Mouse (Mus musculus) macrophage (primary cell): ENCODE data around the gene Acmsd. TPM values are rescaled to one million over a fixed set of nuclear protein-coding genes. Genes with fewer than 3 reads are reported as not detected.

Source experiments
- H3K27ac ChIP-seq: fragments of 350-480 bp; formaldehyde crosslinking; 2 replicates; pipeline ENCODE4 v1.9.0; 2021
- H3K36me3 ChIP-seq: fragments of 350-480 bp; formaldehyde crosslinking; 2 replicates; pipeline ENCODE4 v1.9.0; 2021; ENCODE audit errors: inconsistent target
- H3K4me3 ChIP-seq: fragments of 350-480 bp; formaldehyde crosslinking; 2 replicates; pipeline ENCODE4 v1.9.0; 2021; ENCODE audit errors: inconsistent target
- H3K79me2 ChIP-seq: fragments of 350-480 bp; formaldehyde crosslinking; 2 replicates; pipeline ENCODE4 v1.9.0; 2021; ENCODE audit errors: inconsistent target
- WGBS: methylation state at CpG from one replicate; pipeline ENCODE4 v1.1.7; 2026; ENCODE audit warnings: inconsistent platforms; ENCODE audit not compliant: missing documents; 5-methylcytosine and 5-hydroxymethylcytosine counted together
- polyA plus RNA-seq: library from polyadenylated mRNA; stranded (reverse); fragments of 250-400 nt; gene quantifications from 3 replicates; pipeline ENCODE4 v1.2.4, GENCODE M21; 2018; ENCODE audit warnings: inconsistent platforms

Gene Acmsd
- polyA plus RNA-seq, 1 experiment from 2014 or later, result not detected

GRCm38 (mm10) chr1:127795087-127795769 is 66.0 kb downstream of the Acmsd start:
- H3K4me3 ChIP-seq, result no peak overlapping the region
- H3K36me3 ChIP-seq, result peaks cover 34% of the 10 kb centered on the region
- H3K27ac ChIP-seq, result no peak overlapping the region
- peaks cover 81% of the 10 kb centered on the region for H3K79me2 ChIP-seq
- WGBS, result 92% methylated on average over 6 of the region's 6 CpGs

DNA sequence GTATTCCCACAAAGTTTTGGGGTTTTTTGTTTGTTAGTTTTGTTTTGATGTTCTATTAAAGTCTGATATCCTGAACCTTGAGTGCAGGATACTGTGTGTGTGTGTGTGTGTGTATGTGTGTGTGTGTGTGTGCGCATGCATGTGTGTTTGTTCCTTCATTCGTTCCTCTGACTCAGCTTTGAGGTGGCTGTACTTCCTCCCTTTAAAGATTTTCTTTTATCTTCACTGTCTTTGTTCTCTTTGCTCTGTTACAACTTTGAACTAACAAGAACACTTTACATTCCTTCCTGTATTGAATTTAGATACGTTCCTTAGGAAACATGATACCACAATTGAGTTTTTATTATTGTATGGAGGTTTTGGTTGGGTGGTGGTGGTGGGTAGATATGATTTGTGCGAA is 67.1 kb downstream of the Acmsd start:
- Histone ChIP-seq H3K4me3 (no peak overlapping the region), H3K27ac (no peak overlapping the region), H3K79me2 (peaks cover 74% of the 10 kb centered on the region), H3K36me3 (peaks cover 42% of the 10 kb centered on the region)
- 49% methylated on average over 4 of the region's 4 CpGs for WGBS

GRCm38 (mm10) chr1:127796752-127797151 is 67.5 kb downstream of the Acmsd start:
- Histone ChIP-seq H3K27ac (no peak overlapping the region), H3K4me3 (no peak overlapping the region), H3K79me2 (peaks cover 70% of the 10 kb centered on the region), H3K36me3 (peaks cover 42% of the 10 kb centered on the region)
- 67% methylated on average over 1 of the region's 1 CpGs for WGBS

- 97% methylated on average over 8 of the region's 8 CpGs for WGBS
- Histone ChIP-seq H3K79me2 (peaks cover 20% of the 10 kb centered on the region), H3K4me3 (no peak overlapping the region), H3K36me3 (peaks cover 56% of the 10 kb centered on the region), H3K27ac (no peak overlapping the region)
Measured at GRCm38 (mm10) chr1:127802916-127803315, 73.7 kb downstream of the Acmsd start.

GRCm38 (mm10) chr1:127808671-127809070 is 79.5 kb downstream of the Acmsd start:
- no peak overlapping the region for H3K27ac ChIP-seq
- peaks cover 12% of the 10 kb centered on the region for H3K36me3 ChIP-seq
- whole genome bisulfite sequencing, result 93% methylated on average over 7 of the region's 7 CpGs
- no peaks in the 10 kb centered on the region for H3K79me2 ChIP-seq
- no peak overlapping the region for H3K4me3 ChIP-seq

GRCm38 (mm10) chr1:127812929-127813328 is 83.7 kb downstream of the Acmsd start:
- Histone ChIP-seq H3K27ac (no peak overlapping the region), H3K79me2 (no peaks in the 10 kb centered on the region), H3K36me3 (no peaks in the 10 kb centered on the region), H3K4me3 (no peak overlapping the region)
- 83% methylated on average over 6 of the region's 7 CpGs for WGBS

DNA sequence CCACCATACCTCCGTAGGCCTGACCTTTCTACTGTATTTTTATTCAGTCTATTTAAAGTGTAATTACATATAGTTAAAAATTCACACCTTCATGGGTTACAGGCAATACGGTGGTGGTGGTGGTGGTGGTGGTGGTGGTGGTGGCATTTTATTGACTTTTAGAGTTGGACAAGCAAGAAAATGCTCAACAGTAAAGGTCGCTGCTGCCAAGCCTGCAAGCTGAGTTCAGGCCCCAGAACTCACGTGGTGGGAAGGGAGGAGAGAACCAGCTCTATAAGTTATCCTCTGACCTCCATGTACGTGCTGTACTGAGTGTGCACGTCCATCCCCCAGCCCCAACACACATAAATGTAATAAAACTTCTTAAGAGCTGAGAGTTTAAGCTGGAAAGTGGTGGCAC is 87.2 kb downstream of the Acmsd start:
- H3K36me3 ChIP-seq, result no peaks in the 10 kb centered on the region
- H3K4me3 ChIP-seq, result no peak overlapping the region
- no peak overlapping the region for H3K27ac ChIP-seq
- 96% methylated on average over 6 of the region's 6 CpGs for WGBS
- H3K79me2 ChIP-seq, result no peaks in the 10 kb centered on the region

Other genes starting within 250 kb of the Acmsd start
- gene Tmem163, start 49.9 kb upstream of the Acmsd start, polyA plus RNA-seq, result not detected in 3 replicates
- 16.3 to 29.4 TPM (median 17.5 TPM) in 3 replicates for gene Ccnt2, start 44.8 kb downstream of the Acmsd start, polyA plus RNA-seq
- gene Map3k19, start 125.6 kb downstream of the Acmsd start, polyA plus RNA-seq, result 0.03 TPM in 1 of 3 replicates, not detected in the others
- gene Rab3gap1, start 139.4 kb downstream of the Acmsd start, polyA plus RNA-seq, result 22.6 to 32.0 TPM (median 26.8 TPM) in 3 replicates